Mouse (Mus musculus) limb, embryonic 14.5 days (tissue): Measurements from ENCODE around the gene Glud1. TPM values are rescaled to one million over a fixed set of nuclear protein-coding genes. Genes with fewer than 3 reads are reported as not detected.

Experiments
- ATAC-seq: fragments of 200-750 bp; cut with Nextera tagmentation; 2 replicates; pipeline ENCODE4 v1.8.0; 2017; ENCODE audit warnings: low read depth, moderate number of reproducible peaks, moderate TSS enrichment; ENCODE audit not compliant: low FRiP score
- DNase-seq: peaks from one replicate; pipeline ENCODE4 v3.0.0-alpha.2; 2015; ENCODE audit warnings: low spot score
- H3K27ac ChIP-seq: fragments of 300-500 bp; sonication (generic); replicated peaks from 2 replicates; pipeline ENCODE4 v1.5.1; 2014; ENCODE audit warnings: low read depth, mild to moderate bottlenecking, low read length, moderate library complexity, mixed read lengths
- H3K27me3 ChIP-seq: fragments of 300-500 bp; sonication (generic); 2 replicates; pipeline ENCODE4 v1.6.1; 2014; ENCODE audit warnings: low read length, mixed read lengths; ENCODE audit not compliant: control insufficient read depth, insufficient read depth
- H3K36me3 ChIP-seq: fragments of 300-500 bp; sonication (generic); 2 replicates; pipeline ENCODE4 v1.6.1; 2014; ENCODE audit warnings: mild to moderate bottlenecking, low read length, moderate library complexity, mixed read lengths; ENCODE audit not compliant: control insufficient read depth, insufficient read depth
- H3K4me1 ChIP-seq: fragments of 300-500 bp; sonication (generic); 2 replicates; pipeline ENCODE4 v1.6.1; 2014; ENCODE audit warnings: antibody characterized with exemption, low read length, mixed read lengths; ENCODE audit not compliant: control insufficient read depth, insufficient read depth
- H3K4me2 ChIP-seq: fragments of 300-500 bp; sonication (generic); replicated peaks from 2 replicates; pipeline ENCODE4 v1.6.1; 2014; ENCODE audit warnings: low read depth, mild to moderate bottlenecking, low read length, moderate library complexity; ENCODE audit not compliant: severe bottlenecking
- H3K4me3 ChIP-seq: fragments of 300-500 bp; sonication (generic); replicated peaks from 2 replicates; pipeline ENCODE4 v1.5.1; 2014; ENCODE audit warnings: low read length
- H3K9ac ChIP-seq: fragments of 300-500 bp; sonication (generic); 2 replicates; pipeline ENCODE4 v1.6.1; 2014; ENCODE audit warnings: mild to moderate bottlenecking, low read depth, low read length, moderate library complexity; ENCODE audit not compliant: severe bottlenecking
- H3K9me3 ChIP-seq: fragments of 300-500 bp; sonication (generic); 2 replicates; pipeline ENCODE4 v1.6.1; 2016; ENCODE audit warnings: low read length; ENCODE audit not compliant: control insufficient read depth
- POLR2A ChIP-seq: fragments of 200-500 bp; IDR thresholded peaks from 2 replicates; pipeline ENCODE4 v1.8.0; 2012; ENCODE audit warnings: inconsistent platforms, mild to moderate bottlenecking, moderate library complexity, borderline replicate concordance; ENCODE audit not compliant: insufficient read depth, insufficient read length; ENCODE audit errors: extremely low read depth
- WGBS: fragments of 180-500 bp; shearing (Covaris S2); extraction: QIAGEN DNeasy Blood & Tissue Kit; methylation state at CpG from one replicate; pipeline ENCODE4 v1.1.7; 2014; 5-methylcytosine and 5-hydroxymethylcytosine counted together
- polyA plus RNA-seq, 2 experiments: library from polyadenylated mRNA; depleted of rRNA in 1 of 2; stranded (reverse) in 1 of 2; unstranded in 1 of 2; fragments of >200 nt; fragmentation: Nextera tagmentation in 1 of 2; extraction: Ambion mirVana in 1 of 2; gene quantifications; 2 replicates each; pipeline versions ENCODE4 v1.2.1 to v1.2.3; 2012 to 2014

The Glud1 gene
- polyA plus RNA-seq, 2 experiments, result 67.3 to 81.2 TPM

DNA sequence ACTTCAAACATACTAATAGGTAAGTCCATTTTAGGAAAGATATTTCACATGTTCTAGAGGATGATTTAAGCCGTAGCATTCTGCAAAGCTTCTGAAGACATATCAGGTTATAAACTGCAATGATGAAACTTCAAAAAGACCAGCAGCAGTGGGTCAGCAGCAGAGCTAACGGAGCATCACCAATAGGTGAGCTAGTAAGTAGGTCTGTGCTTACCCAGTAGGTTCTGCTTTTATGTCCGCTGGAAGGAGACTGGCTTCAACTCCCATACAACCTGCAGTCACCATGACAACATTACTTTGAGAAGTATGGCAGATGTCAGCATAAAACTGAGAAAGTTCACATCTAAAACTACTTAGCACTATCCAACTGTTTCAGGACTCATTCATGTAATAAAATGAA lies 16.9 kb upstream of the Glud1 start:
- Histone ChIP-seq H3K4me2 (no peak overlapping the region), H3K4me3 (no peak overlapping the region), H3K36me3 (no peaks in the 10 kb centered on the region), H3K27ac (no peak overlapping the region), H3K9me3 (no peaks in the 10 kb centered on the region), H3K27me3 (no peaks in the 10 kb centered on the region), H3K9ac (no peak overlapping the region), H3K4me1 (no peaks in the 10 kb centered on the region)
- TF ChIP-seq POLR2A, result no peak
- no peak for ATAC-seq
- 89% methylated on average over 3 of the region's 3 CpGs for WGBS
- no peak for DNase-seq

DNA sequence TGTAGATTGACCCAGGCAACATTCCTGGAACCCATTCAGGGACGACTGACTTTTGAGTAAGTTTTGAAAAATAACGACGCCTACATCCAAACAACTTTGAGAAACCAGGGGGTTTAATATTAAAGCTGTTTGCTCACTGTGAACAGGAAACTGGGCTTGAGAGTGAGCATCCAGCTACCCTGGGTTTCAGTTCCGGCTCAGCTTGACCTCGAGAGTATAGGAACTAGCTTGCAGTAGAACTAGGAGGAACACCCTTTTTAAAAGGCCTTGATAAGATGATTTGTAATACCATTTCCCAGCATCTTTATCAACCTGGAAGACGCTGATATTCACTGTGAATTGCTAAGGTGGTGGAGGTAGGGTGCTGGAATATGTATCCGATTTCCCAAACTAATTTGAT lies 14.2 kb upstream of the Glud1 start:
- H3K36me3 ChIP-seq, result no peaks in the 10 kb centered on the region
- H3K4me2 ChIP-seq, result no peak overlapping the region
- no peaks in the 10 kb centered on the region for H3K4me1 ChIP-seq
- 81% methylated on average over 7 of the region's 7 CpGs for WGBS
- ATAC-seq (no peak), DNase-seq (no peak)
- no peak overlapping the region for H3K9ac ChIP-seq
- H3K4me3 ChIP-seq, result no peak overlapping the region
- no peaks in the 10 kb centered on the region for H3K27me3 ChIP-seq
- no peak for TF ChIP-seq POLR2A
- H3K27ac ChIP-seq, result no peak overlapping the region
- no peaks in the 10 kb centered on the region for H3K9me3 ChIP-seq

DNA sequence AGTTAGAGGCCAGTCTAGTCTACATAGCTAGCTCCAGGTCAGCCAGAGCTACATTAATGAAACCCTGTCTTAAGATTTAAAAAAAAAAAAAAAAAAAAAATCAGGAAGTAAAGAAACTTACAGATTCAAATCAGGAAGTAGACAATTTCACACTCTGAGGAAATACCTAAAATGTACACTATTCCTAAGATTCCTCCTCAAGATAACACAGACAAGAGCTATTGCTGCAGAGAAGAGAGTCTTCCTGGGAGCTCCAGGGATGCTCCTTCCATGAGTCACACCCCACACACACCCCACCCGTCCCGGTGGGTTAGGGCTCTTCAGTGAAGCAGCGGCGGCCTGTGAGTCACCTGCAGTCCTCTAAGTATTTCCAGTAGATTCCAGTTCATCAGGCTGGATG lies 13.5 kb upstream of the Glud1 start:
- H3K9me3 ChIP-seq, result no peaks in the 10 kb centered on the region
- DNase-seq, result no peak
- TF ChIP-seq POLR2A, result no peak
- no peak overlapping the region for H3K4me2 ChIP-seq
- H3K27ac ChIP-seq, result no peak overlapping the region
- 47% methylated on average over 4 of the region's 4 CpGs for WGBS
- H3K4me1 ChIP-seq, result no peaks in the 10 kb centered on the region
- no peak overlapping the region for H3K4me3 ChIP-seq
- ATAC-seq, result no peak
- H3K36me3 ChIP-seq, result no peaks in the 10 kb centered on the region
- H3K27me3 ChIP-seq, result no peaks in the 10 kb centered on the region
- H3K9ac ChIP-seq, result no peak overlapping the region

DNA sequence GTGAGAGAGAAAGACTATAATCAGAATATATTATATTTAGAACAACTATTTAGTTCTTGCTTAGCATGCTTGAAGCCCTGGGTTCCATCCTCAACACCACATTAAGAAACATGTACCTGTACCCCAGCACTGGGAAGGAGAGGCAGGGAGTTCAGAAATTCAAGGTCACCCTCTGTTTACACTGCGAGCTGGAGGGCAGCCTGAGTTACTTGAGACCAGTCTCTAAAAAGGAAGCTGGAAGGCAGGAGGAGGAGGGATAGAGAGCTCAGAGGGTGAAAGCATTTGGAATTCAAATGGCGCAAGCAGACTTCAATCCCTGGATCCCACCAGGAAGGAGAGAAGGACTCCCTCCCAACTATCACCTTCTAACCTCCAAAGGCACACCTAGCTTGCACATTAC lies 12.9 kb upstream of the Glud1 start:
- no peaks in the 10 kb centered on the region for H3K27me3 ChIP-seq
- no peak for TF ChIP-seq POLR2A
- no peak overlapping the region for H3K4me2 ChIP-seq

DNA sequence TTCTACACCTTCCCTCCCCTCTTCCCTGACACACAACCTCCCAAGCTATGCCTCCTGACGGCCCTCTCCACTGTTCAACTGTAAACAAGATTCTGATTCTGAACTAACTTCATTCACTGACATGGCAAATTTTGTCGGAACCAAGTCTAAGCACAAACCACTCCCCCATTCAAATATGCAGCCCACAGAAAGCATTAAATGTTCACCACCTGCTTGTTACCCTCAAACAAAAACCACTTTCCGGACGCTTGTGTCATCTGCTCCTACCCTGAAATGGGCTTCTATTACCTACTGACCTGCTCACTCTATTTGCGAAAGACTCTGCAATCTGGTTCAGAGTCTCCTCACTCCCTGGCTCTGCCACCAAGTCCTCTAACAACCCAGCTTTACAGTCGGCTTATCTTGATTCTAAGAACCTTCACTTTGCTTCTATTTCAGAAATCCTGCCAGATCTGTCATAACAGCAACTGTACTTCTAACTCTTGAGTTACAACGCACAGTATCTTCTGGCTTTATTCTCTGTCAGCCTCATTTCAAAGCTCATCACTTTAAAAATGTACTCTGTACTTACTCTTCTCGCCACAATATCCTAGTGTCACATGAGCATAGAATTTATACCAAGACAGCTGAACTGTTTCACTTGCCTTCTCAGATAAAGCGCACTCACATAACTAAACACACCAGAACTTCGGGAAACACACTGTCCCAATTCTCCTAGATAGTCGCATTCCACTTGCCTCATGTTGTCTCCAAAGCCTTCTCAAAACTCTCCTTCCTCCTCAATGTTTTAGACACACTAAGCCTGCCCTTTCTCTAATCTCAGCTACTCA lies 11.4 kb upstream of the Glud1 start:
- Histone ChIP-seq H3K27ac (no peak overlapping the region), H3K4me2 (no peak overlapping the region), H3K4me3 (no peak overlapping the region), H3K4me1 (no peaks in the 10 kb centered on the region), H3K36me3 (no peaks in the 10 kb centered on the region), H3K27me3 (no peaks in the 10 kb centered on the region), H3K9me3 (no peaks in the 10 kb centered on the region), H3K9ac (no peak overlapping the region)
- no peak for TF ChIP-seq POLR2A
- no peak for ATAC-seq
- WGBS, result 70% methylated on average over 11 of the region's 11 CpGs
- no peak for DNase-seq

More for the DNA sequence above, 12.9 kb upstream of the Glud1 start:
- H3K4me1 ChIP-seq, result no peaks in the 10 kb centered on the region
- no peaks in the 10 kb centered on the region for H3K36me3 ChIP-seq
- no peak overlapping the region for H3K9ac ChIP-seq
- no peaks in the 10 kb centered on the region for H3K9me3 ChIP-seq
- DNase-seq (no peak), ATAC-seq (no peak)
- 66% methylated on average over 2 of the region's 2 CpGs for WGBS
- no peak overlapping the region for H3K4me3 ChIP-seq
- no peak overlapping the region for H3K27ac ChIP-seq
